Mouse (Mus musculus): ENCODE measurements around the gene Rnpepl1.
A peak's percentile ranks its signal among the peaks of the same experiment; 100 is the strongest.
"Not testable (repeated sequence)": the region's sequence is repeated elsewhere in the genome, so short reads cannot be mapped to it uniquely, and the experiment has no call there.

Rnpepl1 gene

DNA sequence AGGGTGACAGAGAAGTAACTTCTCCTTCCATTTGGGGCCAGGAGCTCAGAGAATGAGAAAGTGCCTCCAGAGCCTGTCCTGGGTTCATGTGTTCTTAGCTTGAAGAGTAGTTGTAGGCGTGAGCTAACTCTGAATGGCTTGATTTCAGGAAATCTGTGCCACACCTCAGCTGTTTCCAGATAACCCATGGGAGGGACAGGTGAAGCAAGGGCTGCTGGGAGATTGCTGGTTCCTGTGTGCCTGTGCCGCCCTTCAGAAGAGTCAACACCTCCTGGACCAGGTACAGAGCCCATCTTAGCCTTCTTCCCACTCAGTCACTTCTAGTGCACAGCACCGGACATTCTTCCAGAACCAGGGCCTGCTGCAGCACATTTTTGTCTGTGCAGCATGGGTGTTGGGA, 27.2 kb downstream of the Rnpepl1 start:
- DNase-seq (ENCODE audit: low spot score) = no peak

DNA sequence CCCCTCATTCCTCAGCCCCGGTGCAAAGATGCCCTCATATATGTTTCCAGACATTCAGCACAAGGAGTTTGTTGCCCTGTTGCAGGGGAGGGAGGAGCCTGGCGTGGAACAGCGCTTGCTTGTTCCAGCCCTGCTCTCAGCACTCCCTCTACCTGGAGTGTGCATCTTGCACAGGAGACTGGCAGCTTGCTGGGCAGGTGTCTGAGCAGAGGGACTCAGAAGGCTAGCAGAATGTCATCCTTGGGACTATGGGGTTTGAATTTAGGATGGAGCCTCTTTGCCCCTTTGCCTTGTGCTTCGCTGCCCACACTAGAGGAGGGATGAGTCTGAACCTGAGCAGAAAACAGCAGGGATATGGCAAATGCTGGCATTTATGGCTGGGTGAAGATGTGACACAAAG, 29.2 kb downstream of the Rnpepl1 start:
- DNase-seq (ENCODE audit: low spot score) = no peak

DNA sequence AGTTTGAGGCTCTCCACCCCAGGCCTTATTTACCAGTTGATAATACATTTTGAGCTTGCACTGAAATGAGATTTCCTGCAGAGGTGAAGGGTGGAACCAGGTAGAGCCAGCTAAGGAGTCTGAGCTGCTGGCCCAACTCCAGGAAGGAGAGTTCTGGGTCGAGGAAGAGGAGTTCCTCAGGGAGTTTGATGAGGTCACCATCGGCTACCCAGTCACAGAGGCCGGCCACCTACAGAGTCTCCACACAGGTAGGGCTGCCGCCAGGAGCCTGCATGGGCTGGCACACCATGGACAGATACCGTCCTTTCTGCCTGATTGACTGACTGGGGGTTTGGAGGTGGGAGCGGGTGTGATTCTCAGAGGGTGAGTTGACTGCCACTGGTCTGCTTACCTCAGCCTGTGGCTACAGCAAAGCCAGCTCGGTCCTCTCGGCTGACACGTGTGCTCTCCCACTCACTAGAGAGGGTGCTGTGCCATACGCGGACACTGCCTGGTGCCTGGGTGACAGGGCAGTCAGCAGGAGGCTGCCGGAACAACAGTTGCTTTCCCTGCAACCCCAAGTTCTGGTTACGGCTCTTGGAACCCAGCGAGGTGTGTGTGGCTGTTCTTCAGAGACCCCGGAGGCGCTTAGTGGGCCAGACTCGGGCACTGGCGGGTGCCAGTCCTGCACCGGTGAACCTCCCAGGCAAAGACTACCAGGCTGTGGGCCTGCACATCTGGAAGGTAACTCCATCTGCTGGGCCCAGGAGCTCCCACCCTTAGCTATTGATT, 32.8 kb downstream of the Rnpepl1 start:
- DNase-seq (ENCODE audit: low spot score) = no peak

DNA sequence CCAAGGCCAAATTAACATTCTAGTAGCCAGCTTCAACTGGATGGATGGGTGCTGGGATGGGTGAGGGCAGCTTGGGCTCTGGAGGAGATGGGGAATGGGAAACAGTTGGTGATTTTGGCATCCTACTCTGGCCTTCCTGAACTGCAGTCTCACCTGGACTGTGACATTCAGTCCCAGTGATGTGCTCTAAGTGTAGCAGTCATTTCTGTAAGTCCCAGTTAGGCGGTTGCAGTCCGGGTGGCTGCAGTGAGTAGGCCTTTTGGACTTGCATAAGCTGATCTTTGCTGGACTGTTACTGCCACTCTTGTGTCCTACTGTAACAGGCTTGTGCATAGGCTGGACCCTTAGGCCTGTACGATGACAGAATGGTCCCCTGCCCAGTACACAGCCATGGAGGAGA, 37.4 kb downstream of the Rnpepl1 start:
- DNase-seq (ENCODE audit: low spot score) = no peak

DNA sequence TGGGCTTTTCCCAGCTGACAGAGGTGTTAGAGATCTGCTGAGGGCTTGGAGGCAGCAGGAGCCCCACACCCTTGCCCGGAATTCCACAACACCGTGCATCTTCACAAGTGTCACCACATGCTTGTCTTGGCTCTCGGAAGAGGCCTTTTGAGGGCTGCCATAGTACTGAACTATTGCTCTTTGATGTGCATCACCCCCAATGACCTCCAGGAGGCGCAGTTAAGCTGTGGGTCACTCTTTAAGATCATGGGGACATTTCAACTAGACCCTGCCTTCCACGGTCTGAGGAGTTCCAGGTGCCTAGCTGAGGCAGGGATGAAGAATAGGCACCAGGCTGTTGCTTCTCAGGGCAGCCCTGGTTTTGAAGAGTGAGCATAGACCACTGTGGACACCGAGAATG, 38.8 kb downstream of the Rnpepl1 start:
- no peak for DNase-seq (ENCODE audit: low spot score)

DNA sequence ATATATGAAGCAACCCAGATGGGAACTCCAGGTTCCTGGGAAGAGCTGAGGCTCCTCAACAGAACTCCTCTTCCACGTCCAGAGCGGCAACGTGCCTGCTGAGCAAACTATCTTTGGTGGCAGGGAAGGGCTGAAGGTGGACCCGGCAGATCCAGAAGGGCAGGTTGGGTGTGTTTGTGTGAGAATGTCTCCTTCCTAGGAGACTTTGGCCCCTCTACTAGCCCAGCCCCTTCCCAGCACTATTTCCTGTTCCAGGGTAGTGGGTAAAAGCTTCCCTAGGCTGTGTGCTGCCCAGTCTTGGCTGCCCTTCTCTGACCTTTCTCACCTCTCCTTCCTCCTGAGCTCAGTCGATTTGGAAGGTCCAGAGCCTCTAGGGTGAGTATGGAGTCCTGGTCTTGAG, 40.0 kb downstream of the Rnpepl1 start, which contains the start of gene Gpr35:
Gene Gpr35 (plus strand): TSS at position 259 of the 400 bp plus-strand sequence.
- DNase-seq (ENCODE audit: low spot score) = no peak

DNA sequence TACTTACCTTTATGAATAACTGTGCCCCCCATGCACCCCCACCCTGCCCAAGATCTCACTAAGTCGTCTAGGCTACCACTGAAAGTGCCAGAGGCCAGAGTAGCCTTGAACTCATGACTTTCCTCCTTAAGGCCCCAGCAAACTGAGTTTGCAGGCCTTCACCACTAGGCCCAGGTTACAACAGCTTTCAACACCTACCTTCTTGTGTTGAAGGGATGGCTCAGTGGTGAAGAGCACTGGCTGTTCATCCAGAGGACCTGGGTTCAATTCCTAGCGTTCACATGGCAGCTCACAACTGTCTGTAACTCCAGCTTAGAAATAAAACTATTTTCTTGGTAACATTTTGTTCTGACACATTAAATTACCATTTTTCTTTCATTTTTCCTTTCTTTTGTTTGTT, 43.1 kb downstream of the Rnpepl1 start:
- no peak for DNase-seq (ENCODE audit: low spot score)

DNA sequence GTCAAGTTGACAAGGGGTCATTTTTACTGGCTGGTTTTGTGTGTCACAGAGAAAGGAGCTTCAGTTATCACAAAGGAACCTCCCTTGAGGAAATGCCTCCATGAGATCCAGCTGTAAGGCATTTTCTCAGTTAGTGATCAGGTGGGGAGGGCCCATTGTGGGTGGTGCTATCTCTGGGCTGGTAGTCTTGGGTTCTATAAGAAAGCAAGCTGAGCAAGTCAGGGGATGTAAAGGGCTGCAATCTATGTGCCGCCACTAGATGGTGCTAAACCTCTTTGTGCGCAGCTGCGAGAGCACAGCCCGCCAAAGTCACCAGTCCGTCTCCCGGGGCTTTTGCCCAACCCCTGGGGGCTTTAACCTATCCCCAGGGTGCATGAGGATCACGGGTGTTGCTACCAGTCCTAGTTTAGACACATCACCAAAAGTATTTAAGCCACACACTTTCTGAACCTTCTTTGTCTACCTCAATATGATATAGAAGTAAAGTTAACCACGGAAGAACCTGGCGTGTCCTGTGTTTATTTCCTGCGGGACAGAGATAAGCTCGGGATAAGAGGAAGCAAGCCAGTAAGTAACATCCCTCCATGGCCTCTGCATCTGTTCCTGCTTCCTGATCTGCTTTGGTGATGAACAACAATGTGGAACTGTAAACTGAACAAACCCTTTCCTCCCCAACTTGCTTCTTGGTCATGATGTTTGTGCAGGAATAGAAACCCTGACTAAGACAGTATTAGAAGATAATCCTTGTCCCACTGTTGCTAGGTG, 46.2 kb downstream of the Rnpepl1 start:
- DNase-seq (ENCODE audit: low spot score) = peak; percentile 46

DNA sequence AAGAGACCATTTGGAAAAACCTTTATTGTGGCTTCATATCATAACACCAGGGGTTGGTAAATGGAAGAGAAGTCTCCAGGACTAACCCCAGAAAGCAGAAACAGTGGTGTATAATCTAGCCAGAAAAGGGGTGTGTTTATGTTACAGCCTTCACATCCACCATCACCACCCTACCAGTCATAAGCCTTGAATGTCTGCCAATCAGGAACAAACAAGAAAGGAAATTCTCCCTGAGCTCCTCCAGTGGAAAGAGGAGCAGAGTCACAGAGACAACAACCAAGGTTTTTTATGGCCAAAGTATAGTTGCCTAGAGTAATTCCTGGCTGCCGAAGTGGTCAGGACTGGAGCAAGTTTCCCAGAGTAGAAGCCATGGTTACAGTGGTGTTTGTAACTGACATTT, 48.4 kb downstream of the Rnpepl1 start:
- DNase-seq (ENCODE audit: low spot score) = no peak

DNA sequence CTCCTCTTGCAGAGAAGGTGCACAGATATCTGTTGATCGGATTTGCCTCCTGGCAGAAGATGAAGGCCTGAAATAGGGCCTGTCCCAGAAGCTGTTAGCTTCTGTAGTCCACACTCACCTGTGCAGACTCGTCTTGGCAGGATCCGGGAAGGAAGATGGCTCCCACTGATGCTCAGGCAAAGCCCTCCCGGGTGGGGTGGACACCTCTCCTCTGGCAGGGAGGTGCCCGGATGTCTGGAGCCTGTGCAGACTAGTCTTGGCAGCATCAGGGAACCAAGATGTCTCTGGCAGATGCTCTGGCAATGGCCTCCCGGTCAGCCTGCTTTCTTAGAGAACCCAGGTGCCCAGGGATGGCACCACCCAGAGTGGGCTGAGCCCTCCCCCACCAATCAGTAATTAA, 60.2 kb downstream of the Rnpepl1 start:
- not testable (repeated sequence) for DNase-seq (ENCODE audit: low spot score)

DNA sequence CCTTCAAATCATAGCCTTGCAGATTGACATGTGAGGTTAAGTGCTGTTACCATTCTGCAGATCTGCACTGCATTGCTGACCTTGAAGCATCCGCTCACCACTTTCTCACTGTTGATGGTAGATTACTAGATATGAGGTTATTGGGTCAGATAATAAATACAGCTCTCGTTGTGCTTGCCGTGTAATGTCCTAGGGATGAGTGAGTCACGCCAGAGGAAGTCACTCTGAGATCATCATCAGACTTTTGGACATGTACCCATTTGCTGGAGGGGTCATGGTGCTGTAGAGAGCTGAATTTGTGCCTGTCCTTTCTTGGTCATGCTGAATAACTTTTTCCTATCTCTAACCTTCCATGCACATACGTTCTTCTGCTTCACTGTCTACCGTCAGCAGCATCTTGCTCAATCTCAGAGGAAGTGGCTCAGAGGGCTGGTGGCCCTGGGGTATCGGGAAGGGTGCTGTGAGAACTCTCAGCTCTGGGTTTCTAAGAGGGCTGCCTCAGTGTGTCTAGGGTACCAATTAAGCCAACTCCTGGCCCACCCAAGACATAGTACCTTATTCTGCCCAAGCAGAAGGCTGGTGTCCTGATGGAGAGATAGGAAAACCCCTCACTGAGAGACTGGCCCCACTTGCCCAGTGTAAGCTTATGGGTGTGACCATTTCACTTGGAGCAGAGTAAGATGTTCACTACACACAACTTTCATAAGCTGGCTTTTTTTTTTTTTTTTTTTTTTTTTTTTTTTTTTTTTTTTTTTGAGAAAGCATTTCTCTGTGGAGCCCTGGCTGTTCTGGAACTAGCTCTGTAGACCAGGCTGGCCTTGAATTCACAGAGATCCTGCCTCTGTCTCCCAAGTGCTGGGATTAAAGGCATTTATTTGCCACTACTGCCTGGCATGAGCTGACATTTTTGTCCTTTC, 61.6 kb downstream of the Rnpepl1 start:
- no peak for DNase-seq (ENCODE audit: low spot score)

DNA sequence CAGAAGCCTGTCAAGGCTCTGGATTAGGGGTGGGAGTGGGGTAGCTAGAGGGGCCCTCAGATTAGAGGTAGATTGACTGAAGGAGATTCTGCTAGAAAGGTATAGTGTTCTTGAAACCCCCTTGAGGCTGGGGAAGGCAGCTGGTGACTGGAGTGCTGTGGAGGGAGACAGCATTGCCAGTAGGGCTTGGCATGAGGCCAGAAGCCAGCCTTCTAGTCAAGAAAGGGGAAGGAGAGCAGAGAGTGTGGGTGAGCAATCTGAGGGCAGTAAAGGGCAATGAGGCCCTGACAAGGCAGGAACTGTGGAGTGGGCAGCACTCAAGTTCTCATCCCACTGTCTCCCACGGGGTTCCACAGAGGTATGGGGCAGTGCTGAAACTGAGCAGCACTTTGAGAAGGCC, 62.3 kb downstream of the Rnpepl1 start:
- DNase-seq (ENCODE audit: low spot score) = no peak

Measured in left cerebral cortex, adult 11 months (tissue).